Mouse (Mus musculus): ENCODE measurements around the gene Nprl3. TPM values are rescaled to one million over a fixed set of nuclear protein-coding genes. Genes with fewer than 3 reads are reported as not detected.

The Nprl3 gene
- 33.6 TPM in 2 replicates for polyA plus RNA-seq (2015; fragmentation: Nextera tagmentation; extraction: Ambion mirVana)

- DNase-seq (ENCODE audit: low spot score) (peak; percentile 97), ATAC-seq (peak; percentile 100)
- Histone ChIP-seq H3K4me3 (ENCODE audit: low read depth, low read length) (peak within 1 kb of the TSS; percentile 67), H3K9ac (replicated peaks; ENCODE audit: low read depth) (peak within 1 kb of the TSS; percentile 88), H3K27ac (ENCODE audit: low read length) (peak within 1 kb of the TSS; percentile 90), H3K9me3 (ENCODE audit: low read length) (no peaks in the 10 kb centered on the region), H3K27me3 (replicated peaks; ENCODE audit: insufficient read depth, low read length) (no peaks in the 10 kb centered on the region), H3K4me2 (replicated peaks; ENCODE audit: low read depth, low read length) (peak within 1 kb of the TSS; percentile 64), H3K36me3 (ENCODE audit: insufficient read depth, low read length) (no peaks in the 10 kb centered on the region), H3K4me1 (ENCODE audit: insufficient read depth, low read depth, low read length) (peaks cover 5% of the 10 kb centered on the region; the same call in 1 of the 2 replicates)
- under 1% methylated on average over 53 of the region's 54 CpGs for WGBS
- TF ChIP-seq CTCF (IDR thresholded peaks at IDR 0.05) (peak; percentile 21), EP300 (IDR thresholded peaks at IDR 0.05) (no peak)
Observed at GRCm38 (mm10) chr11:32267188-32267884, at the start of gene Nprl3. Gene Nprl3 (minus strand): TSS chr11:32267707.

- H3K4me3 ChIP-seq (ENCODE audit: low read depth, low read length): no peak overlapping the region
- DNase-seq (ENCODE audit: low spot score) (no peak), ATAC-seq (no peak)
- 73% methylated on average over 3 of the region's 3 CpGs for WGBS
- no peaks in the 10 kb centered on the region for H3K9me3 ChIP-seq (ENCODE audit: low read length)
- no peaks in the 10 kb centered on the region for H3K4me1 ChIP-seq (ENCODE audit: insufficient read depth, low read depth, low read length)
- H3K36me3 ChIP-seq (ENCODE audit: insufficient read depth, low read length): no peaks in the 10 kb centered on the region
- no peak overlapping the region for H3K27ac ChIP-seq (ENCODE audit: low read length)
- no peaks in the 10 kb centered on the region for H3K27me3 ChIP-seq (replicated peaks; ENCODE audit: insufficient read depth, low read length)
- no peak overlapping the region for H3K4me2 ChIP-seq (replicated peaks; ENCODE audit: low read depth, low read length)
- TF ChIP-seq EP300 (IDR thresholded peaks at IDR 0.05) (no peak), CTCF (IDR thresholded peaks at IDR 0.05) (no peak)
- H3K9ac ChIP-seq (replicated peaks; ENCODE audit: low read depth): no peak overlapping the region
Observed at GRCm38 (mm10) chr11:32316009-32316408, 48.5 kb upstream of the Nprl3 start.

- no peaks in the 10 kb centered on the region for H3K4me1 ChIP-seq (ENCODE audit: insufficient read depth, low read depth, low read length)
- H3K4me2 ChIP-seq (replicated peaks; ENCODE audit: low read depth, low read length): no peak overlapping the region
- H3K9ac ChIP-seq (replicated peaks; ENCODE audit: low read depth): no peak overlapping the region
- 56% methylated on average over 3 of the region's 3 CpGs for WGBS
- DNase-seq (ENCODE audit: low spot score) (no peak), ATAC-seq (no peak)
- H3K9me3 ChIP-seq (ENCODE audit: low read length): no peaks in the 10 kb centered on the region
- TF ChIP-seq CTCF (IDR thresholded peaks at IDR 0.05): no peak
- no peak for TF ChIP-seq EP300 (IDR thresholded peaks at IDR 0.05)
- no peaks in the 10 kb centered on the region for H3K27me3 ChIP-seq (replicated peaks; ENCODE audit: insufficient read depth, low read length)
- no peak overlapping the region for H3K27ac ChIP-seq (ENCODE audit: low read length)
- no peaks in the 10 kb centered on the region for H3K36me3 ChIP-seq (ENCODE audit: insufficient read depth, low read length)
- no peak overlapping the region for H3K4me3 ChIP-seq (ENCODE audit: low read depth, low read length)
Observed at GRCm38 (mm10) chr11:32309928-32310327, 42.4 kb upstream of the Nprl3 start.

- no peak overlapping the region for H3K4me3 ChIP-seq (ENCODE audit: low read depth, low read length)
- no peaks in the 10 kb centered on the region for H3K9me3 ChIP-seq (ENCODE audit: low read length)
- H3K9ac ChIP-seq (replicated peaks; ENCODE audit: low read depth): no peak overlapping the region
- H3K4me1 ChIP-seq (ENCODE audit: insufficient read depth, low read depth, low read length): no peaks in the 10 kb centered on the region
- H3K36me3 ChIP-seq (ENCODE audit: insufficient read depth, low read length): no peaks in the 10 kb centered on the region
- no peak overlapping the region for H3K4me2 ChIP-seq (replicated peaks; ENCODE audit: low read depth, low read length)
- DNase-seq (ENCODE audit: low spot score) (no peak), ATAC-seq (no peak)
- no peaks in the 10 kb centered on the region for H3K27me3 ChIP-seq (replicated peaks; ENCODE audit: insufficient read depth, low read length)
- H3K27ac ChIP-seq (ENCODE audit: low read length): no peak overlapping the region
- TF ChIP-seq EP300 (IDR thresholded peaks at IDR 0.05) (no peak), CTCF (IDR thresholded peaks at IDR 0.05) (no peak)
- WGBS: 62% methylated on average over 4 of the region's 4 CpGs
Observed at GRCm38 (mm10) chr11:32309446-32309845, 41.9 kb upstream of the Nprl3 start.

GRCm38 (mm10) chr11:32307006-32307405 is 39.5 kb upstream of the Nprl3 start:
- Histone ChIP-seq H3K4me2 (replicated peaks; ENCODE audit: low read depth, low read length) (no peak overlapping the region), H3K9ac (replicated peaks; ENCODE audit: low read depth) (no peak overlapping the region), H3K9me3 (ENCODE audit: low read length) (no peaks in the 10 kb centered on the region), H3K36me3 (ENCODE audit: insufficient read depth, low read length) (no peaks in the 10 kb centered on the region), H3K27me3 (replicated peaks; ENCODE audit: insufficient read depth, low read length) (no peaks in the 10 kb centered on the region), H3K27ac (ENCODE audit: low read length) (no peak overlapping the region), H3K4me1 (ENCODE audit: insufficient read depth, low read depth, low read length) (no peaks in the 10 kb centered on the region), H3K4me3 (ENCODE audit: low read depth, low read length) (no peak overlapping the region)
- WGBS: 68% methylated on average over 1 of the region's 1 CpGs
- ATAC-seq (no peak), DNase-seq (ENCODE audit: low spot score) (no peak)
- no peak for TF ChIP-seq EP300 (IDR thresholded peaks at IDR 0.05)
- TF ChIP-seq CTCF (IDR thresholded peaks at IDR 0.05): no peak

- WGBS: 80% methylated on average over 1 of the region's 1 CpGs
- DNase-seq (ENCODE audit: low spot score) (no peak), ATAC-seq (no peak)
- no peaks in the 10 kb centered on the region for H3K9me3 ChIP-seq (ENCODE audit: low read length)
- no peaks in the 10 kb centered on the region for H3K4me1 ChIP-seq (ENCODE audit: insufficient read depth, low read depth, low read length)
- no peak overlapping the region for H3K27ac ChIP-seq (ENCODE audit: low read length)
- H3K4me2 ChIP-seq (replicated peaks; ENCODE audit: low read depth, low read length): no peak overlapping the region
- no peaks in the 10 kb centered on the region for H3K27me3 ChIP-seq (replicated peaks; ENCODE audit: insufficient read depth, low read length)
- TF ChIP-seq CTCF (IDR thresholded peaks at IDR 0.05): no peak
- TF ChIP-seq EP300 (IDR thresholded peaks at IDR 0.05): no peak
- no peak overlapping the region for H3K9ac ChIP-seq (replicated peaks; ENCODE audit: low read depth)
- no peak overlapping the region for H3K4me3 ChIP-seq (ENCODE audit: low read depth, low read length)
- H3K36me3 ChIP-seq (ENCODE audit: insufficient read depth, low read length): no peaks in the 10 kb centered on the region
Observed at GRCm38 (mm10) chr11:32303455-32303854, 35.9 kb upstream of the Nprl3 start.
